Mouse (Mus musculus) intestine, postnatal 0 days (tissue): ENCODE results near the gene Rgs3. TPM values are rescaled to one million over a fixed set of nuclear protein-coding genes. Genes with fewer than 3 reads are reported as not detected.

ENCODE experiments used
- ATAC-seq: fragments of 200-750 bp; cut with Nextera tagmentation; 2 replicates; pipeline ENCODE4 v1.8.0; 2017; ENCODE audit warnings: mild to moderate bottlenecking, moderate TSS enrichment, moderate library complexity
- H3K27ac ChIP-seq: fragments of 300-500 bp; sonication (generic); 2 replicates; pipeline ENCODE4 v1.5.1; 2014; ENCODE audit warnings: mild to moderate bottlenecking, low read depth, low read length, moderate library complexity
- H3K27me3 ChIP-seq: fragments of 300-500 bp; sonication (generic); replicated peaks from 2 replicates; pipeline ENCODE4 v1.6.1; 2014; ENCODE audit warnings: low read length, mixed read lengths; ENCODE audit not compliant: control insufficient read depth, insufficient read depth
- H3K36me3 ChIP-seq: fragments of 300-500 bp; sonication (generic); 2 replicates; pipeline ENCODE4 v1.6.1; 2014; ENCODE audit warnings: mild to moderate bottlenecking, moderate library complexity; ENCODE audit not compliant: control insufficient read depth, insufficient read depth
- H3K4me1 ChIP-seq: fragments of 300-500 bp; sonication (generic); replicated peaks from 2 replicates; pipeline ENCODE4 v1.6.1; 2014; ENCODE audit warnings: antibody characterized with exemption, low read length, mixed read lengths; ENCODE audit not compliant: control insufficient read depth, insufficient read depth
- H3K4me2 ChIP-seq: fragments of 300-500 bp; sonication (generic); replicated peaks from 2 replicates; pipeline ENCODE4 v1.6.1; 2014; ENCODE audit warnings: low read depth, mild to moderate bottlenecking, moderate library complexity
- H3K4me3 ChIP-seq: fragments of 300-500 bp; sonication (generic); 2 replicates; pipeline ENCODE4 v1.5.1; 2014; ENCODE audit warnings: low read depth, low read length
- H3K9ac ChIP-seq: fragments of 300-500 bp; sonication (generic); 2 replicates; pipeline ENCODE4 v1.6.1; 2014; ENCODE audit warnings: mild to moderate bottlenecking, low read depth, low read length
- H3K9me3 ChIP-seq: fragments of 300-500 bp; sonication (generic); 2 replicates; pipeline ENCODE4 v1.6.1; 2016; ENCODE audit warnings: mixed run types; ENCODE audit not compliant: control insufficient read depth
- CTCF ChIP-seq: sonication (generic); IDR thresholded peaks from 2 replicates; pipeline ENCODE4 v1.5.1; 2016; ENCODE audit warnings: low read depth, mild to moderate bottlenecking, control low read depth, antibody characterized with exemption, moderate library complexity
- WGBS: fragments of 180-500 bp; shearing (Covaris S2); extraction: QIAGEN DNeasy Blood & Tissue Kit; methylation state at CpG from one replicate; pipeline ENCODE4 v1.1.7; 2014; 5-methylcytosine and 5-hydroxymethylcytosine counted together
- polyA plus RNA-seq: library from polyadenylated mRNA; unstranded; fragments of >200 nt; fragmentation: Nextera tagmentation; extraction: Ambion mirVana; gene quantifications from 2 replicates; pipeline ENCODE4 v1.2.1, GENCODE M21; 2015

The Rgs3 gene
- polyA plus RNA-seq, 1 experiment from 2014 or later: 30.1 TPM

- Histone ChIP-seq H3K36me3 (no peaks in the 10 kb centered on the region), H3K9me3 (no peaks in the 10 kb centered on the region), H3K9ac (no peak overlapping the region), H3K27me3 (no peaks in the 10 kb centered on the region), H3K27ac (no peak overlapping the region), H3K4me3 (no peak overlapping the region), H3K4me2 (no peak overlapping the region), H3K4me1 (no peaks in the 10 kb centered on the region)
- WGBS: 63% methylated on average over 1 of the region's 1 CpGs
- no peak for ATAC-seq
- TF ChIP-seq CTCF: no peak
Observed at GRCm38 (mm10) chr4:62744985-62745638, 185.5 kb downstream of the Rgs3 start.

Other genes with a start within 250 kb of the Rgs3 start
- 16.9 and 18.3 TPM in 2 replicates for gene Fkbp15, start 199.3 kb upstream of the Rgs3 start, polyA plus RNA-seq
- gene Slc31a1, start 199.1 kb upstream of the Rgs3 start, polyA plus RNA-seq: 133 and 150 TPM in 2 replicates
- 72.5 and 73.7 TPM in 2 replicates for gene Cdc26, start 151.2 kb upstream of the Rgs3 start, polyA plus RNA-seq
- gene Prpf4, start 151.1 kb upstream of the Rgs3 start, polyA plus RNA-seq: 6.9 and 8.0 TPM in 2 replicates
- 0.14 and 0.35 TPM in 2 replicates for gene Rnf183, start 124.6 kb upstream of the Rgs3 start, polyA plus RNA-seq
- gene Wdr31, start 89.0 kb upstream of the Rgs3 start, polyA plus RNA-seq: 1.6 and 1.8 TPM in 2 replicates
- gene Bspry, start 79.8 kb upstream of the Rgs3 start, polyA plus RNA-seq: 14.7 and 20.5 TPM in 2 replicates
- 125 and 145 TPM in 2 replicates for gene Hdhd3, start 56.4 kb upstream of the Rgs3 start, polyA plus RNA-seq
- 156 and 168 TPM in 2 replicates for gene Alad, start 39.9 kb upstream of the Rgs3 start, polyA plus RNA-seq
- 38.0 TPM in 2 replicates for gene Pole3, start 34.8 kb upstream of the Rgs3 start, polyA plus RNA-seq
- gene 4933430I17Rik, start 34.5 kb upstream of the Rgs3 start, polyA plus RNA-seq: 0.27 TPM in 1 of 2 replicates, not detected in the other